Mouse (Mus musculus) lung, adult 2 months (tissue): ENCODE results near the gene Nfkb2.

Experiments used
- CTCF ChIP-seq: fragments of 200-500 bp; IDR thresholded peaks from 2 replicates; pipeline ENCODE4 v1.5.1; 2011; ENCODE audit warnings: mild to moderate bottlenecking, low read length, control low read depth; ENCODE audit not compliant: insufficient read depth
- POLR2A ChIP-seq: fragments of 200-500 bp; IDR thresholded peaks from 2 replicates; pipeline ENCODE4 v1.6.1; 2011; ENCODE audit warnings: low read depth, mild to moderate bottlenecking, control low read depth, low read length, borderline replicate concordance; ENCODE audit errors: extremely low read depth

DNA sequence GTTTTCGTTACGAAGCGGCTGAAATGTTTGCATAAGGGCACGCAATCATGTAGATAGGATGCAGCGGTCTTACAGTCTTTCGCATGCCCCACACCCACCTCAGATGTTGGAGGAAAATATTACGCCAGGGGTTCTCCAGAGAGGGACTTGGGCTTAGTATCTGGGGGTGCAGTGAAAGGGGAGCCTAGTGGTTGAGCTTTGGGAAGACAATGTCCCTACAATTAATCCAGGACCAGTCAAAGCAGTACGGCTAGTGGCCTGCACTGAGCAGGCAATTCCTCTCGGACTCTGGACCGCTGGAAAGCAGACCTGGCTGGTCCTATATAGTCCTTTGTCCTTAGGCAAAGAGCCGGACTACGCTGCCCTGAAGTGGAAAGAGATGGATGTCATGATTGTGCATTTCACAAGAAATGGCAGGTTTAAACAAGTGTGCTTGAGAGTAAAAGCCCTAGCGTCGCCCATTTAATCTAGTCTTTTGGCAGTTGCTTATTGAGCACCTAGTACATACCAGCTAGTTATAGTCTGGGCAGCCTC lies 23.5 kb downstream of the Nfkb2 start:
- TF ChIP-seq POLR2A, result no peak
- no peak for TF ChIP-seq CTCF
